Mouse (Mus musculus) forebrain, postnatal 0 days (tissue): ENCODE results near the gene Grpel1. TPM values are rescaled to one million over a fixed set of nuclear protein-coding genes. Genes with fewer than 3 reads are reported as not detected.

Experiments
- ATAC-seq: fragments of 200-750 bp; cut with Nextera tagmentation; 2 replicates; pipeline ENCODE4 v1.8.0; 2017; ENCODE audit warnings: mild to moderate bottlenecking, moderate library complexity
- DNase-seq: peaks from one replicate; pipeline ENCODE4 v3.0.0-alpha.2; 2015
- H3K27ac ChIP-seq: fragments of 300-500 bp; sonication (generic); 2 replicates; pipeline ENCODE4 v1.5.1; 2014; ENCODE audit warnings: low read depth, mild to moderate bottlenecking, antibody characterized with exemption, low read length, moderate library complexity, mixed read lengths
- H3K27me3 ChIP-seq: fragments of 300-500 bp; sonication (generic); 2 replicates; pipeline ENCODE4 v1.6.1; 2014; ENCODE audit warnings: mild to moderate bottlenecking, low read length, mixed read lengths; ENCODE audit not compliant: insufficient read depth
- H3K36me3 ChIP-seq: fragments of 300-500 bp; sonication (generic); 2 replicates; pipeline ENCODE4 v1.6.1; 2014; ENCODE audit warnings: mild to moderate bottlenecking, moderate library complexity; ENCODE audit not compliant: insufficient read depth
- H3K4me1 ChIP-seq: fragments of 300-500 bp; sonication (generic); 2 replicates; pipeline ENCODE4 v1.6.1; 2014; ENCODE audit warnings: antibody characterized with exemption; ENCODE audit not compliant: insufficient read depth
- H3K4me2 ChIP-seq: fragments of 300-500 bp; sonication (generic); 2 replicates; pipeline ENCODE4 v1.6.1; 2014; ENCODE audit warnings: low read depth, mild to moderate bottlenecking, moderate library complexity
- H3K4me3 ChIP-seq: fragments of 300-500 bp; sonication (generic); 2 replicates; pipeline ENCODE4 v1.5.1; 2014; ENCODE audit warnings: low read depth, low read length, mixed read lengths
- H3K9ac ChIP-seq: fragments of 300-500 bp; sonication (generic); 2 replicates; pipeline ENCODE4 v1.6.1; 2014; ENCODE audit warnings: mild to moderate bottlenecking
- H3K9me3 ChIP-seq: fragments of 300-500 bp; sonication (generic); 2 replicates; pipeline ENCODE4 v1.6.1; 2016; ENCODE audit warnings: low read length
- CTCF ChIP-seq: sonication (generic); IDR thresholded peaks from 2 replicates; pipeline ENCODE4 v1.5.1; 2016; ENCODE audit warnings: antibody characterized with exemption, control low read depth, low read depth
- WGBS: fragments of 180-500 bp; shearing (Covaris S2); extraction: QIAGEN DNeasy Blood & Tissue Kit; methylation state at CpG from one replicate; pipeline ENCODE4 v1.1.7; 2014; 5-methylcytosine and 5-hydroxymethylcytosine counted together
- polyA plus RNA-seq: library from polyadenylated mRNA; unstranded; fragments of >200 nt; fragmentation: Nextera tagmentation; extraction: Ambion mirVana; gene quantifications from 2 replicates; pipeline ENCODE4 v1.2.1, GENCODE M21; 2015
- total RNA-seq: library from RNA; depleted of rRNA; stranded (reverse); fragments of >200 nt; gene quantifications from 2 replicates; pipeline ENCODE4 v1.2.3, GENCODE M21; 2014; rRNA removed

Grpel1 gene
- total RNA-seq (19.1 and 20.2 TPM in 2 replicates), polyA plus RNA-seq (42.0 and 45.0 TPM in 2 replicates)

DNA sequence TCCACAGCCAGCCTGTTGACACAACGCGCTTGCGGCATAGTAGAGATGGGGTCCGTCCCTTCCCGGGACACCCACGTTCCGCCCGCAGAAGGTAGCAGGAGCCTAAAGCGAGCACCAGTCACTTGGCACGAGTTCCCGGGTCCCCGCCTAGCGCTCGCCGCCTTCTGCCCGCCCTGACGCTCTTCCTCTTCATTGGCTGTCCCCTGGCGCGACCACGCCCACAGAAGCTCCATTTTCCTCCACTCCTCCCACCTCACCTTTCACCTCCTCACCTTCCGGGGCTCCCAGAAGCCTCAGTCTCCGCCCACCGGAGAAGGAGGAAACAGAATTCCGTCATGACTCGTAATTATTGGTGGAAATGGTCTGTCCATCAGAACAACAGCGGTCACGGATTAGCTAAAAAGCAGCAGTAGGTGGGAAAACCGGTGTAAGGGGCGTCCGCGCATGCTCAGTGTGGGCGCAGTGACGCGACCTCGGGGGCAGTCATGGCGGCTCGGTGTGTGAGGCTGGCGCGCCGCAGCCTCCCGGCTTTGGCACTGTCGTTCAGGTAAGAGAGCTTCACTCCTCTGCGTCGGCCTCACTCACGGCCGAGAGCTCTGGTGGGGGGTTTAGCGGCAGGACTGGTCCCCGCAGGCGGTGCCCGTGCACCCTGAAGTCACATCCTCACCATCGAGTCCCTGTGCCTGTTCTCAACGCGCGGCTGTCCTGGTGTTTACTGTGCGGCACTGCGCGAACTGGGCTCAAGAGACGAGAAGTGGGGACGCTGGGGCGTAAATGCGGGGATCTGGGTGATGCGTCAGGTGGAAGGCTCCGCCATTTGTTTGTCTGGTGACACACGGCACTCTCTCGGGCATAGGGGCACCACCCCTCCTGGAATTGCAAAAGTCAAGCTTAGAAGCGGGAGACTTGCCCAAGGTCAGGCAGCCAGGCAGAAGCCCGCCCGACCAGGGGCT, at the start of gene Grpel1:
Gene Grpel1, plus strand, starts transcription at position 290 of the 953 bp plus-strand sequence.
- 0 out of 2 replicates have a peak, but pooled peaks have one; percentile 10 for TF ChIP-seq CTCF
- H3K9me3 ChIP-seq = no peaks in the 10 kb centered on the region
- ATAC-seq = peak; percentile 96
- under 1% methylated on average over 68 of the region's 68 CpGs for WGBS
- DNase-seq = peak; percentile 99
- H3K27me3 ChIP-seq = no peaks in the 10 kb centered on the region
- H3K4me3 ChIP-seq = peak within 1 kb of the TSS; percentile 84
- peaks cover 20% of the 10 kb centered on the region for H3K36me3 ChIP-seq
- peak within 1 kb of the TSS; percentile 74 for H3K9ac ChIP-seq
- peak within 1 kb of the TSS; percentile 96 for H3K4me2 ChIP-seq
- peaks cover 6% of the 10 kb centered on the region; the same call in 1 of the 2 replicates for H3K4me1 ChIP-seq
- H3K27ac ChIP-seq = peak within 1 kb of the TSS; percentile 72

- DNase-seq = no peak
- Histone ChIP-seq H3K27ac (no peak overlapping the region), H3K4me3 (no peak overlapping the region), H3K36me3 (no peaks in the 10 kb centered on the region), H3K4me2 (no peak overlapping the region), H3K27me3 (no peaks in the 10 kb centered on the region), H3K9ac (no peak overlapping the region), H3K9me3 (no peaks in the 10 kb centered on the region), H3K4me1 (no peaks in the 10 kb centered on the region)
- 65% methylated on average over 3 of the region's 3 CpGs for WGBS
- TF ChIP-seq CTCF = no peak
- no peak for ATAC-seq
These were observed 44.9 kb upstream of the Grpel1 start for GRCm38 (mm10) chr5:36419861-36420260.

GRCm38 (mm10) chr5:36422689-36423088, 42.1 kb upstream of the Grpel1 start:
- Histone ChIP-seq H3K27me3 (no peaks in the 10 kb centered on the region), H3K36me3 (no peaks in the 10 kb centered on the region), H3K27ac (no peak overlapping the region), H3K4me3 (no peak overlapping the region), H3K4me2 (no peak overlapping the region), H3K4me1 (no peaks in the 10 kb centered on the region), H3K9ac (no peak overlapping the region), H3K9me3 (no peaks in the 10 kb centered on the region)
- no peak for TF ChIP-seq CTCF
- ATAC-seq (no peak), DNase-seq (no peak)

- ATAC-seq = no peak
- Histone ChIP-seq H3K27me3 (no peaks in the 10 kb centered on the region), H3K4me1 (no peaks in the 10 kb centered on the region), H3K9ac (no peak overlapping the region), H3K4me2 (no peak overlapping the region), H3K36me3 (no peaks in the 10 kb centered on the region), H3K9me3 (no peaks in the 10 kb centered on the region), H3K4me3 (no peak overlapping the region), H3K27ac (no peak overlapping the region)
- TF ChIP-seq CTCF = no peak
- no peak for DNase-seq
These were observed 40.1 kb upstream of the Grpel1 start for GRCm38 (mm10) chr5:36424676-36425075.

- ATAC-seq (peak; percentile 18; the same call in 1 of the 2 replicates), DNase-seq (peak; percentile 28)
- H3K4me3 ChIP-seq = no peak overlapping the region
- no peak for TF ChIP-seq CTCF
- no peak overlapping the region for H3K4me2 ChIP-seq
- WGBS = 73% methylated on average over 5 of the region's 5 CpGs
- no peaks in the 10 kb centered on the region for H3K36me3 ChIP-seq
- no peaks in the 10 kb centered on the region for H3K27me3 ChIP-seq
- H3K9me3 ChIP-seq = no peaks in the 10 kb centered on the region
- no peaks in the 10 kb centered on the region for H3K4me1 ChIP-seq
- no peak overlapping the region for H3K27ac ChIP-seq
- H3K9ac ChIP-seq = no peak overlapping the region
These were observed 38.4 kb upstream of the Grpel1 start for GRCm38 (mm10) chr5:36426404-36426803.

- no peaks in the 10 kb centered on the region for H3K27me3 ChIP-seq
- no peaks in the 10 kb centered on the region for H3K4me1 ChIP-seq
- H3K9ac ChIP-seq = no peak overlapping the region
- no peak for DNase-seq
- no peak overlapping the region for H3K4me3 ChIP-seq
- H3K27ac ChIP-seq = no peak overlapping the region
- H3K36me3 ChIP-seq = no peaks in the 10 kb centered on the region
- no peaks in the 10 kb centered on the region for H3K9me3 ChIP-seq
- no peak overlapping the region for H3K4me2 ChIP-seq
- ATAC-seq = no peak
- no peak for TF ChIP-seq CTCF
- whole genome bisulfite sequencing = 59% methylated on average over 11 of the region's 11 CpGs
These were observed 37.0 kb upstream of the Grpel1 start for GRCm38 (mm10) chr5:36427831-36428230.

DNA sequence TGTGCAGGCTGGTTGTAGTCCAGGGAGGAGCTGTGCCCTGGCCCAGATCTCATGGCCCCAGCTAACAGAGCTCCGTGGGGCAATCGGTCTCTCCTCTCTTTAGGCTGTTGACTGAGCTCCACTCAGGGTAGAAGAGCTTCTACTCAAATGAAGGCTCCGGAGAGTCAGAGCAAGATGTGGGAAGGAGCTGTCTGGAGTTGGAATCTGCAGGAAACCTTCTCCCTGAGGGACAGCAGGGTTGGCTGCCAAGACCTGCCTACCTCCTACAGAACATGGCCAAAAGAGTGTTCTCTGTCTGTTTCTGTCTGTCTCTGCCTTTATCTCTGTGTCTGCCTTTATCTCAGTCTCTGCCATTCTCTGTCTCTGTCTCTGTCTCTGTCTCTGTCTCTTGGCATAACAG, 35.2 kb upstream of the Grpel1 start:
- no peak for TF ChIP-seq CTCF

More for the DNA sequence above, 35.2 kb upstream of the Grpel1 start:
- Histone ChIP-seq H3K9me3 (no peaks in the 10 kb centered on the region), H3K9ac (no peak overlapping the region), H3K27ac (no peak overlapping the region), H3K36me3 (no peaks in the 10 kb centered on the region), H3K4me3 (no peak overlapping the region), H3K4me1 (no peaks in the 10 kb centered on the region; the same call in 1 of the 2 replicates), H3K27me3 (no peaks in the 10 kb centered on the region), H3K4me2 (no peak overlapping the region)
- ATAC-seq (no peak), DNase-seq (no peak)
- WGBS = 93% methylated on average over 3 of the region's 3 CpGs
